Mouse (Mus musculus) midbrain, embryonic 13.5 days (tissue): ENCODE measurements at regions not wholly inside any gene's neighbourhood (a gene's known extent, or its start where the extent isn't known, plus 50 kb on each side); places are given as distances from the start of the nearest gene placed in this dataset.

Source experiments
- ATAC-seq: fragments of 200-750 bp; cut with Nextera tagmentation; 2 replicates; pipeline ENCODE4 v1.8.0; 2017; ENCODE audit warnings: mild to moderate bottlenecking, moderate TSS enrichment, moderate library complexity
- H3K27ac ChIP-seq: fragments of 300-500 bp; sonication (generic); 2 replicates; pipeline ENCODE4 v1.5.1; 2015; ENCODE audit warnings: inconsistent platforms, mild to moderate bottlenecking, moderate library complexity
- H3K27me3 ChIP-seq: fragments of 300-500 bp; sonication (generic); 2 replicates; pipeline ENCODE4 v1.6.1; 2015; ENCODE audit warnings: mild to moderate bottlenecking, inconsistent platforms
- H3K36me3 ChIP-seq: fragments of 300-500 bp; sonication (generic); 2 replicates; pipeline ENCODE4 v1.6.1; 2015; ENCODE audit warnings: mild to moderate bottlenecking, inconsistent platforms
- H3K4me1 ChIP-seq: fragments of 300-500 bp; sonication (generic); replicated peaks from 2 replicates; pipeline ENCODE4 v1.6.1; 2015; ENCODE audit warnings: inconsistent platforms
- H3K4me2 ChIP-seq: fragments of 300-500 bp; sonication (generic); replicated peaks from 2 replicates; pipeline ENCODE4 v1.6.1; 2015; ENCODE audit warnings: moderate library complexity, mild to moderate bottlenecking, inconsistent platforms
- H3K4me3 ChIP-seq: fragments of 300-500 bp; sonication (generic); replicated peaks from 2 replicates; pipeline ENCODE4 v1.5.1; 2015; ENCODE audit warnings: mild to moderate bottlenecking, inconsistent platforms
- H3K9ac ChIP-seq: fragments of 300-500 bp; sonication (generic); replicated peaks from 2 replicates; pipeline ENCODE4 v1.6.1; 2015; ENCODE audit warnings: mild to moderate bottlenecking, inconsistent platforms
- H3K9me3 ChIP-seq: fragments of 300-500 bp; sonication (generic); 2 replicates; pipeline ENCODE4 v1.6.1; 2016; ENCODE audit warnings: mild to moderate bottlenecking, inconsistent platforms
- WGBS: fragments of 180-500 bp; shearing (Covaris S2); methylation state at CpG from one replicate; pipeline ENCODE4 v1.1.7; 2015; 5-methylcytosine and 5-hydroxymethylcytosine counted together

- Histone ChIP-seq H3K36me3 (no peaks in the 10 kb centered on the region), H3K9ac (no peak overlapping the region), H3K4me2 (peak overlapping the region; percentile 42), H3K4me1 (peaks cover 14% of the 10 kb centered on the region), H3K4me3 (peak overlapping the region; percentile 7; the same call in 1 of the 2 replicates), H3K27me3 (no peaks in the 10 kb centered on the region), H3K27ac (peak overlapping the region; percentile 71), H3K9me3 (no peaks in the 10 kb centered on the region)
- peak; percentile 98 for ATAC-seq
- 18% methylated on average over 11 of the region's 11 CpGs for WGBS
Observed at GRCm38 (mm10) chr12:25871001-25871461, 544.0 kb downstream of the Rnf144a start.

GRCm38 (mm10) chr12:25869846-25870245 lies 545.2 kb downstream of the Rnf144a start:
- Histone ChIP-seq H3K4me3 (no peak overlapping the region), H3K36me3 (no peaks in the 10 kb centered on the region), H3K4me1 (peaks cover 14% of the 10 kb centered on the region), H3K9ac (no peak overlapping the region), H3K27ac (no peak overlapping the region), H3K27me3 (no peaks in the 10 kb centered on the region), H3K4me2 (no peak overlapping the region), H3K9me3 (no peaks in the 10 kb centered on the region)
- no peak for ATAC-seq

DNA sequence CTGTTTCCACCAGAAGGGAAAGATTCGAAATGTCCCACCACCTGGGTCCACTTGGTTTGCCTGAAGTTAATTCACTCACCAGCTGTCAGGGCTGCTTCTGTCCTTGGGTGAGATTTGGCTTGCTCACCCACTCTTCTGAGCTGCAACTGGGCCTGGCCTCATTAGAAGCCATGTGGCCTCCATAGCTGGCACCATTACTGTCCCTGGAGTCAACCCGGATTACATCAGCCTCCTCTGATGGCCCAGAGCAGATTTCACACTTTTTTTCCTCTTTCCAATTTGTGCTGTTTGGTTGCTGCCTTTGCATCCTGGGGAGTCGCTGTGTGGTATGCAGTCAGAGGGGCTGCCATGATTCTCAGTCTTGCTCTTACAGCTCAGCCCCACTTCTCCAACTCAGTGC lies 550.0 kb downstream of the Rnf144a start:
- Histone ChIP-seq H3K9me3 (no peaks in the 10 kb centered on the region), H3K36me3 (no peaks in the 10 kb centered on the region), H3K27ac (no peak overlapping the region), H3K4me3 (no peak overlapping the region), H3K4me1 (no peaks in the 10 kb centered on the region), H3K4me2 (no peak overlapping the region), H3K9ac (no peak overlapping the region), H3K27me3 (no peaks in the 10 kb centered on the region)
- 86% methylated on average over 3 of the region's 3 CpGs for WGBS
- ATAC-seq = no peak

DNA sequence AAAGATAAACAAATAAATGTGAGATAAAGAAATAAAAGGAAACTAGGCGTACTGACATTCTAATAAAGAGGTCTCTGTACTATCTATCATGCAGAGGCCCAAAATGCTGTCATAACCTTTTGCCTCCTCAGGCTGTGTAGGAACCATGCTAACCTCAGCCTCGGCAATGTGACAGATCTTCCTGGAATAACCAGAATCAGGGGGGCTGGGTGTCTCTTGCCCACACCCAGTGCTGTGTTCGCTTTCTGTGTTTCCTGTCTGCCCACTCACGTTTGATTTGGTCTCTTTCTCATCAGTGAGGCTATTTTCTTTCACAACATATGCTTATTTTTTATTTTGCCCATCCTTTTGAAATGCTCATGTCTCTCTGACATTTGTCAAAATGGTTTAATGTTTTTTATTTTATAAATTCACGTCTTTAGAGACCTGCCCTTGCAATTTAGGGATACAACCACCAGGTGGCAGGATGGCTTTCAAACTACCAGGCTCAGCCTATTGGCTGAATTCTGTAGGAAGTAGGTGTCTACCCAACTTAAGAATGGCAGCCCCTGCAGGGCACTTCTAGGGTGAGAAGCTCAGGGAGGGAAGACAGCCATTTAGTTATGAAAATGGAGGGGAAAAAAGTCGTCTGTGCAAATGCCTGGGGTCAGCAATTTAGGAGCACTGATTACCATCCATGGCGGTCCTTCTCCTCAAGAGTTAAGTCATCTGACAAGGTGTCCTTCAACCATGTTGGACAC lies 550.8 kb downstream of the Rnf144a start:
- no peak for ATAC-seq
- Histone ChIP-seq H3K9me3 (no peaks in the 10 kb centered on the region), H3K27me3 (no peaks in the 10 kb centered on the region), H3K27ac (no peak overlapping the region), H3K4me1 (no peaks in the 10 kb centered on the region), H3K9ac (no peak overlapping the region), H3K36me3 (no peaks in the 10 kb centered on the region), H3K4me2 (no peak overlapping the region), H3K4me3 (no peak overlapping the region)
- 71% methylated on average over 7 of the region's 7 CpGs for WGBS

DNA sequence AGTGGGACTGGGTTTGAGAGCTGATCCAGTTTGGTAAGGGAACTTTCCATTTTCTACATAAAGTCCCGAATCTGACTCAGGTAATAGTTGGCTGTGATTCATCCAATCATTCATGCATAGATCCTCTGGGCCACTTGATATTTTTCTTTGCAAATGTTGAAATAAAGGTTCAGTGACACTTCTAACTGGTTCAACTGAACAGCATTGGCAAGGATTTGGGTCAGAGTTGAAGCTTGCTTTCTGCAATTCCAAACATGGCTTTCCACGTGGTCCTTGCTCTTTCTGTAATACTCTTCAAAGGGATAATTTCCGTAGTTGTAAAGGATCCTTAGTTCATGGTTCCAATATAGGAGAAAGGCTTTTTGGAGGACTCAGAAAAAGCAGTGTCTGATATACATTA lies 554.0 kb downstream of the Rnf144a start:
- Histone ChIP-seq H3K9me3 (no peaks in the 10 kb centered on the region), H3K4me2 (no peak overlapping the region), H3K9ac (no peak overlapping the region), H3K4me3 (no peak overlapping the region), H3K27ac (no peak overlapping the region), H3K27me3 (no peaks in the 10 kb centered on the region), H3K36me3 (no peaks in the 10 kb centered on the region), H3K4me1 (no peaks in the 10 kb centered on the region)
- WGBS = 96% methylated on average over 3 of the region's 3 CpGs
- no peak for ATAC-seq

GRCm38 (mm10) chr12:25858397-25858796 lies 556.7 kb downstream of the Rnf144a start:
- no peak for ATAC-seq
- WGBS = 91% methylated on average over 6 of the region's 6 CpGs
- H3K27me3 ChIP-seq = no peaks in the 10 kb centered on the region
- no peaks in the 10 kb centered on the region for H3K4me1 ChIP-seq
- no peak overlapping the region for H3K4me2 ChIP-seq
- H3K27ac ChIP-seq = no peak overlapping the region
- H3K9me3 ChIP-seq = no peaks in the 10 kb centered on the region
- H3K36me3 ChIP-seq = no peaks in the 10 kb centered on the region
- H3K9ac ChIP-seq = no peak overlapping the region
- no peak overlapping the region for H3K4me3 ChIP-seq

GRCm38 (mm10) chr12:25830057-25830456 lies 585.0 kb downstream of the Rnf144a start:
- no peak overlapping the region for H3K27ac ChIP-seq
- H3K4me2 ChIP-seq = no peak overlapping the region
- H3K9me3 ChIP-seq = no peaks in the 10 kb centered on the region
- 71% methylated on average over 7 of the region's 7 CpGs for WGBS
- H3K9ac ChIP-seq = no peak overlapping the region
- H3K27me3 ChIP-seq = no peaks in the 10 kb centered on the region
- no peak for ATAC-seq
- H3K4me3 ChIP-seq = no peak overlapping the region
- H3K36me3 ChIP-seq = no peaks in the 10 kb centered on the region
- peaks cover 9% of the 10 kb centered on the region; the same call in 1 of the 2 replicates for H3K4me1 ChIP-seq

DNA sequence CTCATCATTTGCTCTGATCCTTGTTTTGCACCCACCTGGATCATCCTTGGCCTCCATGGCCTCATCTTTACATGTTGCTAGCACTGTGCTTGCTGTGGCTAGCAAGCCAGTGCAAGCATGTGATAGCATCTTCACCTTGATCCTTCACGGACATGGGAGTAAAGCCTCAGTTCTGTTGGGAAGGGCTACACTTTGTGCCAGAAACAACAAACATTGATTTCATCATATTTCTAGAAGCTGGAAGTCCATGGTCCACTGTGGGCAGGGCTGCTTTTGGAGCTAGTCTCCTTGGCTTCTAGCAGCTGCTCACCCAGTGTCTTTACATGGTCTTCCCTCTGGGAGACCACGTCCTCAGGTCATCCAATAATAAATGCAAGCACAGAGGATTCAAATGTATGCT lies 587.1 kb downstream of the Rnf144a start:
- Histone ChIP-seq H3K36me3 (no peaks in the 10 kb centered on the region), H3K27me3 (no peaks in the 10 kb centered on the region), H3K9ac (no peak overlapping the region), H3K4me3 (no peak overlapping the region), H3K9me3 (no peaks in the 10 kb centered on the region), H3K4me2 (no peak overlapping the region), H3K27ac (no peak overlapping the region), H3K4me1 (peaks cover 9% of the 10 kb centered on the region; the same call in 1 of the 2 replicates)
- no peak for ATAC-seq
- WGBS = 86% methylated on average over 2 of the region's 2 CpGs

DNA sequence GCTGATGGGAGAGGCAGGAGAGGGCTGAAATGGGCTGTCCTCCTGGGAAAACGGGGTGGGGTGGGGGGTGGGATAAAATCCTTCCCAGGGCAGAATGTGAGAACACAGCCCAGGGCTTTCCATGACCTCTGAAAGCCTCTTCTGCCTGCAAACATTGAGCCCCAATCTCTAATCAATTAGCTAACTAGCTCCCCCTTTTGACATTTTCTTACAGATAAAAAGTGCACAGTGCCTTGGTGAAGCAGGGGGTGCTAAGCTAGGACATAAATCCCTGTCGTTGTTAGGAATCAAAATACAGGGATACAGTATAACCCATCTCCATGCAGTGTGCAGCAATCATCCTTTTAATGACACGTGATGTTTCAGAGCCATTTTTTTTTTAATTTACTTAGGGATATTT lies 588.1 kb downstream of the Rnf144a start:
- WGBS = 21% methylated on average over 3 of the region's 3 CpGs
- no peak for ATAC-seq
- Histone ChIP-seq H3K4me2 (no peak overlapping the region), H3K4me1 (peaks cover 9% of the 10 kb centered on the region; the same call in 1 of the 2 replicates), H3K9ac (no peak overlapping the region), H3K9me3 (no peaks in the 10 kb centered on the region), H3K4me3 (no peak overlapping the region), H3K27me3 (no peaks in the 10 kb centered on the region), H3K36me3 (no peaks in the 10 kb centered on the region), H3K27ac (no peak overlapping the region)

DNA sequence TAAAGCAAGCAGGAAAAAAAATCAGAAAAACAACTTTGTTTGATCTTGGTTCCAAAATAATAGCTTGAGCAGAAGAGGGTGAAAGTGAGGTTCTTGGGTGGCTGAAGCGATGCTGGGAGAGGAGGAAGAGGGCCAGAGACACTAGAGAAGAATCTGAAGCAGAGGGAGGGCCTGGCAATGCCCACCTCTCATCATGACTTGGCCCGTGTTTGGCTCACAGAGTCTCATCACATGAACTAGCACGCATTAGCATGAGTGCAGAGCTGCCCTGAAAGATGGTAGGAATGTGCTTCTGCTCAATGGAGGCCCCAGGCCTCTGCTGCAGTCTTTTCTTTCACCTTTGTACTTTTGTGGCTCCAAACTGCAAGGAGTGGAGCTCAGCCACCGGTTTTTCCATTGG lies 588.6 kb downstream of the Rnf144a start:
- no peak overlapping the region for H3K27ac ChIP-seq
- no peak for ATAC-seq
- no peak overlapping the region for H3K9ac ChIP-seq
- no peak overlapping the region for H3K4me3 ChIP-seq
- peaks cover 9% of the 10 kb centered on the region; the same call in 1 of the 2 replicates for H3K4me1 ChIP-seq
- H3K27me3 ChIP-seq = no peaks in the 10 kb centered on the region
- WGBS = 49% methylated on average over 4 of the region's 4 CpGs
- H3K9me3 ChIP-seq = no peaks in the 10 kb centered on the region
- no peaks in the 10 kb centered on the region for H3K36me3 ChIP-seq
- H3K4me2 ChIP-seq = no peak overlapping the region

DNA sequence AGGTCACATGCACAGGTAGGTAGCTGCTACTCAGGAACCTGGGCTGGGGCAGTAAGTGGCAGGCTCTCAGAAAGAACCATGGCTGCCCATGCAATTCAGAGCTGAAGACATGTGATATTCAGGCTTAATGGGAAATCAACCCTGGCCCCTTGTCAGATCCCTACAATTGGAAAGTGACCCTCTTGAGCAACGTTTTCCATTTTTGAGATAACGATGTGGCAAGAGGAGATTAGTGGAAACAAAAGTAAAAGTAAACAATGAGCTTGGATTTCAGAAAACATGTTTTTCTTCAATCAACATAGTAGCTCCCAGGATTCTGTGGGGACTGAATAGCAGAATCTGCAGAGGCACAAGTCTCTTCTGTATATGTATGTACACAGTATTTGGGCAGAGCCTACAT lies 598.8 kb downstream of the Rnf144a start:
- 62% methylated on average over 2 of the region's 2 CpGs for WGBS
- Histone ChIP-seq H3K4me1 (no peaks in the 10 kb centered on the region), H3K27ac (no peak overlapping the region), H3K36me3 (no peaks in the 10 kb centered on the region), H3K27me3 (no peaks in the 10 kb centered on the region), H3K4me2 (no peak overlapping the region), H3K4me3 (no peak overlapping the region), H3K9me3 (no peaks in the 10 kb centered on the region), H3K9ac (no peak overlapping the region)
- ATAC-seq = no peak

GRCm38 (mm10) chr12:25795092-25795491 lies 620.0 kb downstream of the Rnf144a start:
- Histone ChIP-seq H3K36me3 (no peaks in the 10 kb centered on the region), H3K4me1 (no peaks in the 10 kb centered on the region), H3K9ac (no peak overlapping the region), H3K27me3 (no peaks in the 10 kb centered on the region), H3K27ac (no peak overlapping the region), H3K4me2 (no peak overlapping the region), H3K9me3 (no peaks in the 10 kb centered on the region), H3K4me3 (no peak overlapping the region)
- ATAC-seq = no peak
- 86% methylated on average over 2 of the region's 2 CpGs for WGBS

- H3K4me1 ChIP-seq = no peaks in the 10 kb centered on the region
- H3K27me3 ChIP-seq = no peaks in the 10 kb centered on the region
- no peak overlapping the region for H3K9ac ChIP-seq
- no peaks in the 10 kb centered on the region for H3K9me3 ChIP-seq
- no peak overlapping the region for H3K27ac ChIP-seq
- H3K4me2 ChIP-seq = no peak overlapping the region
- 60% methylated on average over 2 of the region's 2 CpGs for WGBS
- no peak overlapping the region for H3K4me3 ChIP-seq
- ATAC-seq = no peak
- H3K36me3 ChIP-seq = no peaks in the 10 kb centered on the region
Observed at GRCm38 (mm10) chr12:25794571-25794970, 620.5 kb downstream of the Rnf144a start.
